Mouse (Mus musculus) ES-E14 (cell line): ENCODE measurements at regions not wholly inside any gene's neighbourhood (a gene's known extent, or its start where the extent isn't known, plus 50 kb on each side); places are given as distances from the start of the nearest gene placed in this dataset.

Experiments used
- DNase-seq: peaks from one replicate; pipeline ENCODE4 v3.0.0-alpha.2; 2013; ENCODE audit warnings: low read depth, low spot score
- H3K27ac ChIP-seq: 2 replicates; pipeline ENCODE4 v1.5.1; 2012; ENCODE audit warnings: low read depth, mild to moderate bottlenecking, low read length, moderate library complexity, mixed read lengths; ENCODE audit not compliant: poor library complexity, insufficient read depth, severe bottlenecking
- H3K36me3 ChIP-seq: 2 replicates; pipeline ENCODE4 v1.6.1; 2012; ENCODE audit warnings: mild to moderate bottlenecking, low read length, moderate library complexity, mixed read lengths; ENCODE audit not compliant: control insufficient read depth, poor library complexity, insufficient read depth, severe bottlenecking
- H3K4me1 ChIP-seq, 2 experiments: fragments of 150-350 bp in 1 of 2; sonication (generic) in 1 of 2; 2 replicates each; pipeline ENCODE4 v1.6.1; 2012; ENCODE audit warnings: low read length in 2 of 2, mild to moderate bottlenecking in 1 of 2, mixed read lengths in 1 of 2; ENCODE audit not compliant: control insufficient read depth in 2 of 2, insufficient read depth in 2 of 2, poor library complexity in 1 of 2
- H3K4me3 ChIP-seq, 2 experiments: fragments of 150-350 bp in 1 of 2; sonication (generic) in 1 of 2; 2 replicates each; pipeline ENCODE4 v1.5.1; 2012; ENCODE audit warnings: low read length in 2 of 2, low read depth in 1 of 2, mild to moderate bottlenecking in 1 of 2, mixed read lengths in 1 of 2; ENCODE audit not compliant: insufficient read depth in 1 of 2, poor library complexity in 1 of 2, severe bottlenecking in 1 of 2
- H3K9ac ChIP-seq: 2 replicates; pipeline ENCODE4 v1.6.1; 2012; ENCODE audit warnings: low read depth, mild to moderate bottlenecking, low read length, mixed read lengths; ENCODE audit not compliant: poor library complexity, insufficient read depth, severe bottlenecking
- H3K9me3 ChIP-seq: fragments of 150-350 bp; sonication (generic); 2 replicates; pipeline ENCODE4 v1.6.1; 2012; ENCODE audit warnings: low read depth, mild to moderate bottlenecking, low read length; ENCODE audit not compliant: control insufficient read depth, insufficient read depth
- CHD2 ChIP-seq: IDR thresholded peaks from 2 replicates; pipeline ENCODE4 v1.6.1; 2014; ENCODE audit warnings: mild to moderate bottlenecking, low read depth, low read length, inconsistent platforms
- HCFC1 ChIP-seq: IDR thresholded peaks from 2 replicates; pipeline ENCODE4 v1.6.1; 2012; ENCODE audit warnings: low read length, inconsistent platforms, borderline replicate concordance; ENCODE audit not compliant: insufficient read depth
- MAFK ChIP-seq: IDR thresholded peaks from 2 replicates; pipeline ENCODE4 v1.6.1; 2014; ENCODE audit warnings: mild to moderate bottlenecking, low read depth, low read length, inconsistent platforms; ENCODE audit not compliant: insufficient read depth
- ZC3H11A ChIP-seq: IDR thresholded peaks from 2 replicates; pipeline ENCODE4 v1.6.1; 2012; ENCODE audit warnings: low read depth, mild to moderate bottlenecking, inconsistent platforms, low read length, borderline replicate concordance
- ZNF384 ChIP-seq: IDR thresholded peaks from 2 replicates; pipeline ENCODE4 v1.6.1; 2012; ENCODE audit warnings: low read depth, low read length, inconsistent platforms
- in situ Hi-C, 2 experiments: fragments of 600-800 bp; cut with MboI; formaldehyde crosslinking; loops; one replicate each; pipeline ENCODE4 v1.15.1; 2025; ENCODE audit warnings: low sequenced_read_pairs in 2 of 2, inconsistent platforms in 1 of 2; ENCODE audit not compliant: unreplicated experiment in 2 of 2

DNA sequence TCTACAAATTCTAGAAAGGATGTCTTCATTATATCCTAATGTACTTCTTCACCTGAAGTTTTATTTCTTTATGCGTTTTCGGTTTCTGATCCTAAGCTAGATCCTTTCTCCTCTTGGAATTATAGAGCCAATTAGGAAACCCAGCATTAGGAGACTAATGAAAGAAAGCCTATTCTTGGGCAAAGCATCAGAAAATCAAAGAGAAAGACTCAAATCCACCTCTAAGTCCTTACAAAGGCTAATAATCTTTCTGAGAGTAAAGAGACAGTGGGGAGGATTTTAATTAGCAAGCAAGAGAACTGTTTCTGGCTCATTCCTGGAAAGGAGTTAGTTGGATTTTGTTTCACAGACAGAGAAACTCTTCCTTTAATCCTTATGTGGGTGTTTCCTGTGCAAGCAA lies 136.3 kb upstream of the Vegfc start:
- no peaks in the 10 kb centered on the region for H3K4me1 ChIP-seq
- no peak overlapping the region for H3K4me3 ChIP-seq
- TF ChIP-seq ZNF384, result no peak
- TF ChIP-seq ZC3H11A, result no peak
- TF ChIP-seq CHD2, result no peak
- no peak for TF ChIP-seq MAFK
- TF ChIP-seq HCFC1, result no peak
- H3K36me3 ChIP-seq, result no peaks in the 10 kb centered on the region
- no peaks in the 10 kb centered on the region for H3K9me3 ChIP-seq
- H3K9ac ChIP-seq, result no peak overlapping the region
- DNase-seq, result no peak
- in situ Hi-C loops, result no loop called here
- no peak overlapping the region for H3K27ac ChIP-seq

DNA sequence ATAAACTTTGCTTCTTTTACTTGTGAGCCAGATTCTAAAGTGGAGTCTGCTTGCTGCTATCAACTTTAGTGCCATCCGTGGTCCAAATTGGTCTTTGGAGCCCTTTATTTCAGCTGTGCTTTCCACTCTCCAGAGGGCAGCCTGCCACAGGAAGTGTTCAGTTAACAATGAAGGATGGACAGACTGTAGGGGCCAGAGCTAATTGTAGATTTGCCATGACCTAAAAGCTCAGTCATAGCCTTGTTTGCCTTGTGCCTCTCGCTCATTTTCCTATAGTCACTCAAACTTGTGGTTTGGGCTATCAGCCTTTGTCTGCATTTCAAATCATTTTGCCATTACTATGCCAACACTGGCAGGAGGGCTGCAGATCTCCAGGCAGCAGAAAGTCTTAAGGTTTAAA lies 131.8 kb upstream of the Vegfc start:
- DNase-seq, result no peak
- no peaks in the 10 kb centered on the region for H3K36me3 ChIP-seq
- H3K9ac ChIP-seq, result no peak overlapping the region
- no peak overlapping the region for H3K4me3 ChIP-seq
- in situ Hi-C loops, result no loop called here
- no peaks in the 10 kb centered on the region for H3K4me1 ChIP-seq
- no peaks in the 10 kb centered on the region for H3K9me3 ChIP-seq
- H3K27ac ChIP-seq, result no peak overlapping the region
- TF ChIP-seq HCFC1, result no peak

DNA sequence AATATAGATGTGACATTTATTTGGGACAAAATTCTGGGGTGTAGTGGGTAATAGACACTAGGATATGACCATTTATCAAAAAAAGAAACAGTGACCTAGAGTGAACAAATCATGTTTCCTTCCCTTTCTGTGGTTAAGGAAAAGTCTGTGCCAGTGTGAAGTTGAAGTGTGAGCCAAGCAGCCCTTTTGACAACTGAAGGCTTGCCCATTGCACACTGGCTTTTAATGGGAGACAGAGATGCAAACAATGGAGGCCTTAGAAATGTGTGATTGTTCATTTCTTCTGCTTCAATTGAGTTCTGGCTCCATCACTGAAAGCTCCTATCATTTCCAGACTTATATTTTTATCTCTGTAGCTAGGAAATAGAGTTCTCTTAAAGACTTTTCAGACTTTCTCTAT lies 130.0 kb upstream of the Vegfc start:
- H3K4me1 ChIP-seq, result no peaks in the 10 kb centered on the region
- no peaks in the 10 kb centered on the region for H3K9me3 ChIP-seq
- no peak overlapping the region for H3K4me3 ChIP-seq
- H3K36me3 ChIP-seq, result no peaks in the 10 kb centered on the region
- H3K9ac ChIP-seq, result no peak overlapping the region
- TF ChIP-seq CHD2, result no peak
- TF ChIP-seq HCFC1, result no peak
- no peak for TF ChIP-seq ZNF384
- no peak for TF ChIP-seq MAFK
- no peak for TF ChIP-seq ZC3H11A
- no peak for DNase-seq
- H3K27ac ChIP-seq, result no peak overlapping the region
- in situ Hi-C loops, result no loop called here

DNA sequence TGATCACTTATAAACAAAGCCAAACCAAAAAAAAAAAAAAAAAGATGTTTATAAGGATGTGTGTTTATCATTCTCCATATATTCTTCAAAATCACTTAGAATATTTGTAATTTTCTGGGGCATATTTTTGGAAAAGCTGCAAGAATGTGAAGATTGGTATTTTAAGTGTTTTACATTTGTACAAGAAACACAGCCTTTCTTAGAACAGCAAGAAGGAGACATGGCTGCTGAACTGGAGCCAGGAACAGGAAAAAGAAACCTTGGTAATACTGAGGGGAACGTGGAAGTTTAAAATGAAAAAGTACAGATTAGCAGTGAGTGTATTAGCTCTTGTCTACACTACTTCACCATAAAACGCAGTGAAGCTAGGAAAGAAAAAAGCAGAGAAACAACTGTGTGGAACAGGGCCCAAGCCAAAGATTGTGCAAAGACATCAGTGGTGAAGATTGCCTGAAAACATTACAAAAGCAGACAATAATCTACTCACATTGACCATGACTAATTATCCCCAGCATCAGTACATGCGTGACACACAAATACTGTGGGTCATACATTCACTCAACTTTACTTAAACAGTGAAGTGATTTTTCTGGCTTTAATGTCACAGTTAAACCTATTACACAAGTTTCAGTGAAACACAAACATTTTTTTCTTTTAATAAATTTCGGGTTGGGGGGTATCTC lies 122.8 kb upstream of the Vegfc start:
- H3K4me3 ChIP-seq, result no peak overlapping the region
- H3K4me1 ChIP-seq, result no peaks in the 10 kb centered on the region
- TF ChIP-seq CHD2, result no peak
- no peak for TF ChIP-seq ZNF384
- no peak for TF ChIP-seq HCFC1
- TF ChIP-seq MAFK, result no peak
- no peak for TF ChIP-seq ZC3H11A
- in situ Hi-C loops, result no loop called here
- no peaks in the 10 kb centered on the region for H3K9me3 ChIP-seq
- H3K9ac ChIP-seq, result no peak overlapping the region
- H3K36me3 ChIP-seq, result no peaks in the 10 kb centered on the region
- DNase-seq, result no peak
- H3K27ac ChIP-seq, result no peak overlapping the region

DNA sequence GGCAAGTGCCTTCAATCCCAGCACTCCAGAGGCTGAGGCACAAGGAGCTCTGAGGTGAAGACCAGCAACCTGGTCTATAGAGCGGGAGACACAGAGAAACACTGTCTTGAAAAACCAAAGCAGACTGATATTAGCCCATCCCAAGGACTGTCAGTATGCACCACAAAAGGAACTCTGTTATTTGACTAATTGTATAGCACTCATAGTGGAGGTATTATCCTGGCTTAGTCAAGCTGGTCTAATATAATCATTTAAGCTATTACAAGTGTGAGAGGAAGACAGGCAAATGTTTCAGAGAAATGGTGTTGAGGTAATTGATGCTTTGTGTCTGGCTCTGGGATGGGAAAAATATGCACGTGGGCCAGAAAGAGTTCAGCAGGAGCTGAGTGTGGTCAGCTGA lies 121.3 kb upstream of the Vegfc start:
- TF ChIP-seq MAFK, result no peak
- TF ChIP-seq CHD2, result no peak
- TF ChIP-seq ZNF384, result no peak
- no peak for TF ChIP-seq HCFC1
- TF ChIP-seq ZC3H11A, result no peak
- DNase-seq, result no peak
- no peaks in the 10 kb centered on the region for H3K9me3 ChIP-seq
- in situ Hi-C loops, result no loop called here
- no peaks in the 10 kb centered on the region for H3K4me1 ChIP-seq
- no peak overlapping the region for H3K27ac ChIP-seq
- no peak overlapping the region for H3K9ac ChIP-seq
- H3K36me3 ChIP-seq, result no peaks in the 10 kb centered on the region
- no peak overlapping the region for H3K4me3 ChIP-seq
